Mouse (Mus musculus) heart, adult 8-10 months (tissue): ENCODE data around the gene Wnt11. TPM values are rescaled to one million over a fixed set of nuclear protein-coding genes. Genes with fewer than 3 reads are reported as not detected.

Source experiments
- DNase-seq: peaks from one replicate; pipeline ENCODE4 v3.0.0; 2022; ENCODE audit warnings: low spot score
- total RNA-seq, 4 experiments: library from RNA; stranded (reverse); gene quantifications; 2 replicates each; pipeline ENCODE4 v1.2.4; 2022

Gene Wnt11
- total RNA-seq, 4 experiments from 2014 or later, result 4.2 to 7.8 (median 6.4) TPM

- DNase-seq, result no peak
These were observed 69.0 kb downstream of the Wnt11 start for GRCm38 (mm10) chr7:98903884-98904283.

Other genes starting within 250 kb of the Wnt11 start
- 10 to 100 TPM; 22.9 to 29.1 (median 25.2) TPM for gene Emsy, start 178.3 kb upstream of the Wnt11 start, total RNA-seq
- 10 to 100 TPM; 70.7 to 89.1 (median 82.6) TPM for gene Thap12, start 132.0 kb upstream of the Wnt11 start, total RNA-seq